Mouse (Mus musculus): ENCODE data around the gene Apaf1.

GRCm38 (mm10) chr10:91098056-91098455 lies 15.5 kb upstream of the Apaf1 start:
- TF ChIP-seq HCFC1 (IDR thresholded peaks at IDR 0.05; ENCODE audit: borderline replicate concordance, insufficient read depth, low read length) (no peak), CHD2 (IDR thresholded peaks at IDR 0.05; ENCODE audit: low read depth, low read length) (no peak), MAFK (IDR thresholded peaks at IDR 0.05; ENCODE audit: insufficient read depth, low read depth, low read length) (no peak), ZC3H11A (IDR thresholded peaks at IDR 0.05; ENCODE audit: borderline replicate concordance, low read depth, low read length) (no peak)
